Mouse (Mus musculus): Measurements from ENCODE around the gene Naa15. TPM values are rescaled to one million over a fixed set of nuclear protein-coding genes. Genes with fewer than 3 reads are reported as not detected.
"Not testable (repeated sequence)": the region's sequence is repeated elsewhere in the genome, so short reads cannot be mapped to it uniquely, and the experiment has no call there.

Naa15 gene
- polyA plus RNA-seq, 1 experiment from 2014 or later = 41.5 TPM

DNA sequence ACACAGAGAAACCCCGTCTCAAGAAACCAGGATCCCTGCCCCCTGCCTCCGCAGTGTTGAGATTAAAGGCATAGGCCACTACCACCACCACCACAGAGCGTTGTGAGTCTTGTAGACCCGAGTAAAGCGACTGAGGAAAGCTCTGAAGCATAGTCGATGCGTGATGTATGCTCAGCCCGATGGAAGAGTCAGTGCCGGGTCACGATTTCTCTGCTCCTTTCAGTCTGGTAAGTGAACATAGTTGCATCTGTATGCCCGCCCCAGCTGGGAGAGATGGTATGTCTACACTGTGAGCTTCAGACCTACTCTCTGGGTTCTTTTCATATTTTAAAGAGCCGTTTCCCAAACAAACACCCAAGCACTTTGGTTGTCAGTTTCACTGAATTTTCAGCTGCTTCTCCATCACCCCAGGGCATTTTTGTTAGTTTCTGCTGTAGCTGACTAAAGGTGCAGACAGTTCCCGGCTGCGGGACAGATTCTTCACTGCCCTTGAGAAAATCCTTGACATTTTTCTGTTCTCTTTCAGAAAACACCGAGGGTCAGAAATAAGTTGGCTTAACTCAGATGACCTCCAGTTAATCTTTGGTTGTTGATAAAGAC, 17.1 kb upstream of the Naa15 start:
- ATAC-seq (ENCODE audit: low FRiP score, low TSS enrichment) (no peak), DNase-seq (no peak)
- H3K36me3 ChIP-seq (ENCODE audit: control insufficient read depth, insufficient read depth, low read length) = no peaks in the 10 kb centered on the region
- no peak overlapping the region for H3K4me2 ChIP-seq (ENCODE audit: low read length)
- no peaks in the 10 kb centered on the region for H3K9me3 ChIP-seq (ENCODE audit: control insufficient read depth, low read length)
- H3K27me3 ChIP-seq (ENCODE audit: control insufficient read depth, insufficient read depth, low read length) = peaks cover 17% of the 10 kb centered on the region
- H3K4me1 ChIP-seq (ENCODE audit: control insufficient read depth, insufficient read depth, low read length) = no peaks in the 10 kb centered on the region
- H3K9ac ChIP-seq (replicated peaks; ENCODE audit: low read length) = no peak overlapping the region
- 46% methylated on average over 15 of the region's 15 CpGs for WGBS
- H3K27ac ChIP-seq (replicated peaks; ENCODE audit: low read depth, low read length) = no peak overlapping the region
- no peak overlapping the region for H3K4me3 ChIP-seq (replicated peaks; ENCODE audit: low read depth, low read length)

DNA sequence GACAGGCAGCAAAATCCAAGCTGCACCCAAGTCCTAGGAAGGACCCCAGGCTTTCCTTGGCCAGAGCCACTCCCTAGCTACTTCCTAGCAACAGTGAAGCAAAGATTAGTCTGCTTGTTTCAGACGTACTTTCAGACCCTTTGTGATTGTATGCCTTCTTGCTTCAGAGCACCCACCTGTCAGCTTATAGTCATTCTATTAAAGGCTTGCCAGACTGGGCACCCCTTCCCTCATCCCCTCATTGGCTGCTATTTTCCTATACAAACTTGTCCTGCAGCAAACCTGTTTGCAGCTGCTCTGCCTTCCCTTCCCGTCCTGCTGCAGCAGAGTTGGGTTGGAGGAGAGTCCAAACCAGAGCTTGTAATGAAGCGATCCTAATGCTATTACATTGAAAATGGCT, 16.3 kb upstream of the Naa15 start:
- Histone ChIP-seq H3K9ac (replicated peaks; ENCODE audit: low read length) (no peak overlapping the region), H3K27ac (replicated peaks; ENCODE audit: low read depth, low read length) (no peak overlapping the region), H3K27me3 (ENCODE audit: control insufficient read depth, insufficient read depth, low read length) (peaks cover 17% of the 10 kb centered on the region), H3K4me3 (replicated peaks; ENCODE audit: low read depth, low read length) (no peak overlapping the region), H3K4me1 (ENCODE audit: control insufficient read depth, insufficient read depth, low read length) (no peaks in the 10 kb centered on the region), H3K9me3 (ENCODE audit: control insufficient read depth, low read length) (no peaks in the 10 kb centered on the region), H3K4me2 (ENCODE audit: low read length) (no peak overlapping the region), H3K36me3 (ENCODE audit: control insufficient read depth, insufficient read depth, low read length) (peaks cover 8% of the 10 kb centered on the region; the same call in 1 of the 2 replicates)
- DNase-seq = no peak
- no peak for ATAC-seq (ENCODE audit: low FRiP score, low TSS enrichment)
- WGBS = 5% methylated on average over 3 of the region's 3 CpGs

DNA sequence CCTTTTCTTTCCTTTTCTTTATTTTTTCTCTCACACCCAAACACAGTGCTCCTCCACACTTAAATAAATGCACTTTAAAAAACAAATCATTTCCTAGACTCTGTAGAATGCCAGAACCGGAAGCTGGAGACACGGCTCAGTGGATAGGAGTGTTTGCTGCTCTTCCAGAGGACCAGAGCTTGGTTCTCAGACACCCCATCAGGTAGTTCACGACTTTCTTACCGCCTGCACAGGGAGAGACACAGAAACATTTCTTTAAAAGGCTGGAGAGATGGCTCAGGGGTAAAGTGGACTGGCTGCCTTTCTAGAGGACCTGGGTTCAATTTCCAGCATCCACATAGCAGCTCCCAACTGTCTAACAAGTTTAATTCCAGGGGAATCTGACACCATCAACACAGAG, 15.4 kb upstream of the Naa15 start:
- Histone ChIP-seq H3K4me1 (ENCODE audit: control insufficient read depth, insufficient read depth, low read length) (no peaks in the 10 kb centered on the region), H3K9ac (replicated peaks; ENCODE audit: low read length) (no peak overlapping the region), H3K36me3 (ENCODE audit: control insufficient read depth, insufficient read depth, low read length) (peaks cover 10% of the 10 kb centered on the region; the same call in 1 of the 2 replicates), H3K27ac (replicated peaks; ENCODE audit: low read depth, low read length) (no peak overlapping the region), H3K27me3 (ENCODE audit: control insufficient read depth, insufficient read depth, low read length) (peaks cover 17% of the 10 kb centered on the region), H3K4me3 (replicated peaks; ENCODE audit: low read depth, low read length) (no peak overlapping the region), H3K9me3 (ENCODE audit: control insufficient read depth, low read length) (no peaks in the 10 kb centered on the region), H3K4me2 (ENCODE audit: low read length) (no peak overlapping the region)
- ATAC-seq (ENCODE audit: low FRiP score, low TSS enrichment) (no peak), DNase-seq (no peak)
- WGBS = 58% methylated on average over 4 of the region's 4 CpGs

DNA sequence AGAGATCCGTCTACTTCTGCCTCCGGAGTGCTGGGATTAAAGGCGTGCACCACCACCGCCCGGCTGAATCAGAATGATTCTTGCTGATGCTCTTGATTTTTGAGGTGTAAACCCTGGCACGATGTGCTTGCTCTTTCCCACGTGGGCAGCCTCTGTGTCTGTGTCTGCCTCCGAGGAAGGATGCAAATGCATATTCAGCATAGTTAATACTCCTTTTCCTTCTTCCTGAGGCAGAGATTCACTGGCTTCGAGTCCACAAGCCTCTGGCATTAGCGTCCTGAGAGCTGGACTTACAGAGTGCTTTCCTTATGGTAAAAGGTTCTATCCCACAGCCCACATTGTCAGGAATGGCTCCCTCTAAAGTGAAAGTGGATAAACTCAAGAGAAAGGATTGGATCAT, 14.3 kb upstream of the Naa15 start:
- H3K9me3 ChIP-seq (ENCODE audit: control insufficient read depth, low read length) = no peaks in the 10 kb centered on the region
- H3K27ac ChIP-seq (replicated peaks; ENCODE audit: low read depth, low read length) = no peak overlapping the region
- no peak for DNase-seq
- peaks cover 17% of the 10 kb centered on the region for H3K27me3 ChIP-seq (ENCODE audit: control insufficient read depth, insufficient read depth, low read length)
- H3K4me2 ChIP-seq (ENCODE audit: low read length) = no peak overlapping the region
- peaks cover 12% of the 10 kb centered on the region; the same call in 1 of the 2 replicates for H3K36me3 ChIP-seq (ENCODE audit: control insufficient read depth, insufficient read depth, low read length)
- ATAC-seq (ENCODE audit: low FRiP score, low TSS enrichment) = no peak
- H3K9ac ChIP-seq (replicated peaks; ENCODE audit: low read length) = no peak overlapping the region
- WGBS = 73% methylated on average over 10 of the region's 10 CpGs
- H3K4me1 ChIP-seq (ENCODE audit: control insufficient read depth, insufficient read depth, low read length) = no peaks in the 10 kb centered on the region
- no peak overlapping the region for H3K4me3 ChIP-seq (replicated peaks; ENCODE audit: low read depth, low read length)

DNA sequence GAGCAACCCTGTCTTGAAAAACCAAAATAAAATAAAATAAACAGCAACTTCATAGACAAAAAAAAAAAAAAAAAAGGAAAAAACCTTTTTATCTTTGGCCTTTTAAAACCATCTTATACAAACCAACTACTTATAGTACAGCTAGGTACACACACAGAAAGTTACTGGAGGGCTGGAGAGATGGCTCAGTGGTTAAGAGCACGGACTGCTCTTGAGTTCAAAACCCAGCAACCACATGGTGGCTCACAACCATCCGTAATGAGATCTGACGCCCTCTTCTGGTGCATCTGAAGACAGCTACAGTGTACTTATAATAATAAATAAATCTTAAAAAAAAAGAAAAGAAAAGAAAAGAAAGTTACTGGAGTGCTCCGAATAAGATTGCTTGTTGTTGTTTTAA, 12.9 kb upstream of the Naa15 start:
- DNase-seq; H3K9ac ChIP-seq (replicated peaks; ENCODE audit: low read length); ATAC-seq (ENCODE audit: low FRiP score, low TSS enrichment); H3K4me1 ChIP-seq (ENCODE audit: control insufficient read depth, insufficient read depth, low read length); H3K4me3 ChIP-seq (replicated peaks; ENCODE audit: low read depth, low read length); H3K27me3 ChIP-seq (ENCODE audit: control insufficient read depth, insufficient read depth, low read length); H3K27ac ChIP-seq (replicated peaks; ENCODE audit: low read depth, low read length); H3K9me3 ChIP-seq (ENCODE audit: control insufficient read depth, low read length); H3K4me2 ChIP-seq (ENCODE audit: low read length): not testable (repeated sequence)
- 74% methylated on average over 4 of the region's 4 CpGs for WGBS
- H3K36me3 ChIP-seq (ENCODE audit: control insufficient read depth, insufficient read depth, low read length) = peaks cover 23% of the 10 kb centered on the region

DNA sequence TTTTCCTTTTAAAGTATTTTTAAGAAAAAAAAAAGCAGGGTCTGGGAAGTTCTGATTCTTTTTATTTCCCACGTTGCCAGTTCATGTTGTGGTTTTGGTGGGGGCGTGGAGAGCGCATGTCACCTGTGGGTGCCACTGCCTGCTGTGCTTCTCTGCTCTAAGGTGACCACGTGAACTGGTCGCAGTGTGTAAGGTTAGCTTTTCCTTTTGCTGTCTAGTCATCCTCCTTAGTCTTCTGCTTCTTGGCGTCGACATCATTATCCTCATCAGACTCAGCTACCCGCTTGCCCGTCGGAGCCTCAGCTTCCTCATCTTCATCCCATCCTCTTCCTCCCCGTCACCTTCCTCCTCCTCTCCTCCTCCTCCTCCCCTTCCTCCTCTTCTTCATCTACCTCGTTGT, 12.3 kb upstream of the Naa15 start:
- 93% methylated on average over 12 of the region's 12 CpGs for WGBS

DNA sequence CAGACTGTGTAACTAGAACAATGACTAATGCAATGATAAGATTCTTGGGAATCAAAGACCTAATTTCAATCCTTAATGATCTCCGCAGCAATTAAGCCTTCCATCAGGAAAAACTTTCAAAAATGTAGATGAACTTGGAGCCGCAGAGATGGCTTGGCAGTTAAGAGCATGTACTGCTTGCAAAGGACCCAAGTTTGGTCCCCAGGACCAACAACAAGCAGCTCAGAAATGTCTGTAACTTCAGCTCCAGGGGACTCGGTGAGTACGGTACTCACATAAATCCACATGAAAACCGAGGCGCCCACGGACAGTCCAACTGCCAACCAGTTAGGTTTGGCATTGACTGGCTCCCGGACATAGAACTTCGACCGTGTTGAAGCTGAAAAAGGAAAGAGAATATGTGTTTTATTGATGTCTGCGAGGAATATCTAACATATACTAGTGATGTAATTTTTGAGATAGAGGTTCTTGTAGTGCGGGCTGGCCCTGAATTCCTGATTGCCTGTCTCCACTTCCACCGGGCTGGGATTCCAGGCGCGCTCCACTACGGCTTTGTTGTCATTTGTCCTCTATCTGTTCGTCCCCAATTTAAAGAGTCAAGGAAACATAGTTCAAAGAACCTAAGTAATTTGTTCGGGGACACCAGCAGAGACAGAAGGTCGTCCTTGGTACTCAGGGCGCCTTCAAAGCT, 6.9 kb upstream of the Naa15 start:
- no peak for ATAC-seq (ENCODE audit: low FRiP score, low TSS enrichment)
- peaks cover 7% of the 10 kb centered on the region for H3K4me1 ChIP-seq (ENCODE audit: control insufficient read depth, insufficient read depth, low read length)
- DNase-seq = peak; percentile 31
- H3K27ac ChIP-seq (replicated peaks; ENCODE audit: low read depth, low read length) = peak overlapping the region; percentile 92
- no peaks in the 10 kb centered on the region for H3K9me3 ChIP-seq (ENCODE audit: control insufficient read depth, low read length)
- H3K36me3 ChIP-seq (ENCODE audit: control insufficient read depth, insufficient read depth, low read length) = peaks cover 22% of the 10 kb centered on the region
- 26% methylated on average over 20 of the region's 20 CpGs for WGBS
- H3K27me3 ChIP-seq (ENCODE audit: control insufficient read depth, insufficient read depth, low read length) = no peaks in the 10 kb centered on the region
- peak overlapping the region; percentile 74 for H3K9ac ChIP-seq (replicated peaks; ENCODE audit: low read length)
- peak overlapping the region; percentile 63 for H3K4me3 ChIP-seq (replicated peaks; ENCODE audit: low read depth, low read length)
- peak overlapping the region; percentile 62 for H3K4me2 ChIP-seq (ENCODE audit: low read length)

More for the DNA sequence above, 12.3 kb upstream of the Naa15 start:
- no peaks in the 10 kb centered on the region for H3K9me3 ChIP-seq (ENCODE audit: control insufficient read depth, low read length)
- H3K27ac ChIP-seq (replicated peaks; ENCODE audit: low read depth, low read length) = no peak overlapping the region
- no peak overlapping the region for H3K9ac ChIP-seq (replicated peaks; ENCODE audit: low read length)
- ATAC-seq (ENCODE audit: low FRiP score, low TSS enrichment) (no peak), DNase-seq (no peak)
- H3K4me1 ChIP-seq (ENCODE audit: control insufficient read depth, insufficient read depth, low read length) = peaks cover 1% of the 10 kb centered on the region
- H3K4me2 ChIP-seq (ENCODE audit: low read length) = no peak overlapping the region
- no peak overlapping the region for H3K4me3 ChIP-seq (replicated peaks; ENCODE audit: low read depth, low read length)
- H3K27me3 ChIP-seq (ENCODE audit: control insufficient read depth, insufficient read depth, low read length) = peaks cover 5% of the 10 kb centered on the region; the same call in 1 of the 2 replicates
- H3K36me3 ChIP-seq (ENCODE audit: control insufficient read depth, insufficient read depth, low read length) = peaks cover 24% of the 10 kb centered on the region

DNA sequence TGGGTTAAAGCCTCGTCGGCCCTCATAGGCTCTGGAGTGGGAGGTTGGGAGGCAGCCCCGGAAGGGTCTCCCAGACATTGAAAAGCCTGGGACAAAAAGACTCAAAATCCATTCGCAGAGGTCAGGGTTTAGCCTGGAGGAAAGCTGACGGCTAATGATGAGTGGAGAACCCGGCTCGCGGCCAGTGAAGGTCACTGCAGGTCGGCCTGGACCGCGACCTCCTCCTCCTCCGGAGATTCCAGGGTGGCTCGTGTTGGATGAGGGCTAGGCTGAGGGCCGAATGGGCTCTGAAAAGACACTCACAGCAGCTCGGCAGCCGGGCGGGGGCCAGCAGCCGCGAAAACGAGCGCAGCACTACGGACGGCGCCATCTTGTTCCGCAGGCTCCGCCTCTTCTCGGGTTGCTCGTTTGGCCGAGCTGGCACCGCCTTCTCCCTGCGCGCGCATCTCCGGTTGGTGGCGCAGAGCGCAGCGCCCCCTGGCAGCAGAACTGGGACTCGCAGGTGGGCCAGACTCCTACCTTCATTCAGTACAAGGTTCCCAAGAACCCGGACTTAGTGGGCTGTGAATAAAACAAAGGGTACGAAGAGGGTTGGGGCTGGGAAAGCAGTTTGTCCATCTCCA, 6.3 kb upstream of the Naa15 start, which contains the start of gene Ndufc1:
Gene Ndufc1 (minus strand): TSS at position 428 of the 623 bp plus-strand sequence.
- H3K36me3 ChIP-seq (ENCODE audit: control insufficient read depth, insufficient read depth, low read length) = peaks cover 15% of the 10 kb centered on the region
- ATAC-seq (ENCODE audit: low FRiP score, low TSS enrichment) = peak; percentile 93
- H3K27ac ChIP-seq (replicated peaks; ENCODE audit: low read depth, low read length) = peak within 1 kb of the TSS; percentile 92
- DNase-seq = peak; percentile 98
- H3K4me1 ChIP-seq (ENCODE audit: control insufficient read depth, insufficient read depth, low read length) = peaks cover 7% of the 10 kb centered on the region
- peak within 1 kb of the TSS; percentile 62 for H3K4me2 ChIP-seq (ENCODE audit: low read length)
- under 1% methylated on average over 40 of the region's 40 CpGs for WGBS
- H3K27me3 ChIP-seq (ENCODE audit: control insufficient read depth, insufficient read depth, low read length) = no peaks in the 10 kb centered on the region
- H3K9ac ChIP-seq (replicated peaks; ENCODE audit: low read length) = peak within 1 kb of the TSS; percentile 74
- H3K9me3 ChIP-seq (ENCODE audit: control insufficient read depth, low read length) = no peaks in the 10 kb centered on the region
- peak within 1 kb of the TSS; percentile 63 for H3K4me3 ChIP-seq (replicated peaks; ENCODE audit: low read depth, low read length)
